Mouse (Mus musculus): ENCODE measurements around the gene Pitpnm1. TPM values are rescaled to one million over a fixed set of nuclear protein-coding genes. Genes with fewer than 3 reads are reported as not detected.

Gene Pitpnm1
- total and polyA plus RNA-seq, 3 experiments = 87.4 to 164 (median 87.6) TPM

DNA sequence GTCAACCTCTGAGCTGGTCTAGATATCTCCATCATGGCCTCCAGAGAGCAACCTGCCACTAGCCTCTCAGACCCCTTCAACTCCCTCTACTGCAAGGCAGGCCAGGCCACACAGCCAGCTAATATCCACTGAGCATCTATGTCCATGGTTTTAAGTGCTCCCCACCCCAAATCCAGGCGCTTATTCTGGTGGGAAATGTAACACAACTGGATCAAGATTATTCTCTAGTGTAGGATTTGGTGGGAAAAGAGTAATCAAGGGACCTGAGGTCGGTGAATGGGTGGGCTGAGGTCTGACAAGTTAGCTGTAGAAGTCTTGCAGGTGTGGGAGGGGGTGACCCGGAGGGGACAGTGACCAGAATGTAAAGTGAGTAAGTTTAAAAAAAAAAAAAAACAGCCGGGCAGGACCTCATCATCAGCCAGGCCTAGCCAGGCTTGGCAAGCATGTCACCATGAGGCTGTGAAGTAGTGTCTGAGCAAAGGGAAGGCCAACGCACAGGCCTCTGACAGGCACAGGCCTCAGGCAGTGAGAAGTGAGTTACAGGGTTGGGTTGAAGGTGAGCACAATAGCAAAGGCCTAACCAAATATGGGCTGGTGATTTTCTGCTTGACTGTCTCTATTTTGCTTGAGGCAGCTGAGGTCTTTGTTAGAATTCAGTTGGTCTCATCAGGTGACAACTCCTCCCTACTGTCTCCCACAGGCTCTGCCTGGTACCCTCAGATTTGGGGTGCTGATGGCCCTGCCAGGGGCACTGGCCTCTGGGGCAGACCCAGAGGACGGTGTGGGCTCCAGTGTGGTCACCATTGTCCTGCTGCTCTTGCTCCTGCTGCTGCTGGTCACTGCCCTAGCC, 55.6 kb downstream of the Pitpnm1 start:
- no peak for DNase-seq

GRCm38 (mm10) chr19:4156073-4156579, 56.3 kb downstream of the Pitpnm1 start:
- DNase-seq = no peak

DNA sequence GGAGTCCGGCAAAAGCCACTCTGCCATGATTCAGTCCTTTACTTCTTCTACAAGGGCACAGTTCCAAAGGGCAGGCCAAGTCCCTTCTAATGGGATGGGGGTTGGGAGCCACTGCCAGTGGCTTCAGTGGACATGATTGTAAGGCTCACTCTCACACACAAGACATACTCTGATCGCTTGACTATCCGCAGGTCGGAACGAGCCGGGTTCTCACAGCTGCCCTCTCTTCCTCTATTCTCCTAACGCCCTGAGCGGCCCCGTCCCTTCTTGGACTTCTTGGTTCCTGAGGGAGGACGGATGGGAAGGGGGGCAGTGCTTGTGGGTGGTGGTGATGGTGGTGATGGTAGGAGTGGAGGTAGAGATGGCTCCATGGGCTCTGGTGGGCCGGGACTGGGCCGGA, 57.0 kb downstream of the Pitpnm1 start:
- DNase-seq = no peak

GRCm38 (mm10) chr19:4159049-4159448, 59.3 kb downstream of the Pitpnm1 start:
- DNase-seq = no peak

GRCm38 (mm10) chr19:4162646-4163542, 63.1 kb downstream of the Pitpnm1 start, which contains the start of gene Rps6kb2:
Gene Rps6kb2 (minus strand): TSS chr19:4163354.
- peak; percentile 96 for DNase-seq

GRCm38 (mm10) chr19:4163543-4163887, 63.7 kb downstream of the Pitpnm1 start:
- no peak for DNase-seq

Other genes with a start within 250 kb of the Pitpnm1 start
Only the 30 nearest of the 34 such genes appear.
- 100 to 1,000 TPM in 1 of 2 experiments, 10 to 100 TPM in 1; 26.6 to 136 TPM for gene Aldh3b1, start 170.2 kb upstream of the Pitpnm1 start, total RNA-seq (2021)
- 115 and 188 TPM in 2 replicates for gene Aldh3b1, start 170.2 kb upstream of the Pitpnm1 start, polyA plus RNA-seq (2012; rRNA removed)
- gene Unc93b1, start 164.8 kb upstream of the Pitpnm1 start, total RNA-seq (2021) = 10 to 100 TPM; 48.3 to 59.2 TPM
- gene Unc93b1, start 164.8 kb upstream of the Pitpnm1 start, polyA plus RNA-seq (2012; rRNA removed) = 180 and 186 TPM in 2 replicates
- gene Aldh3b3, start 141.4 kb upstream of the Pitpnm1 start, total RNA-seq (2021) = under 1 TPM; 0.38 to 0.63 TPM
- gene Aldh3b3, start 141.4 kb upstream of the Pitpnm1 start, polyA plus RNA-seq (2012; rRNA removed) = 0.43 and 0.54 TPM in 2 replicates
- gene Aldh3b2, start 127.7 kb upstream of the Pitpnm1 start, total RNA-seq (2021) = 10 to 100 TPM; 12.2 to 15.2 TPM
- 4.0 and 7.6 TPM in 2 replicates for gene Aldh3b2, start 127.7 kb upstream of the Pitpnm1 start, polyA plus RNA-seq (2012; rRNA removed)
- 10 to 100 TPM; 16.5 to 22.7 TPM for gene Acy3, start 113.4 kb upstream of the Pitpnm1 start, total RNA-seq (2021)
- gene Acy3, start 113.4 kb upstream of the Pitpnm1 start, polyA plus RNA-seq (2012; rRNA removed) = 80.5 and 96.1 TPM in 2 replicates
- not detected for gene Tbx10, start 107.2 kb upstream of the Pitpnm1 start, total RNA-seq (2021)
- not detected in 2 replicates for gene Tbx10, start 107.2 kb upstream of the Pitpnm1 start, polyA plus RNA-seq (2012; rRNA removed)
- 10 to 100 TPM; 25.1 to 27.0 TPM for gene Nudt8, start 99.4 kb upstream of the Pitpnm1 start, total RNA-seq (2021)
- 36.7 and 65.9 TPM in 2 replicates for gene Nudt8, start 99.4 kb upstream of the Pitpnm1 start, polyA plus RNA-seq (2012; rRNA removed)
- under 1 TPM; 0.55 to 0.69 TPM for gene Gm49405, start 99.4 kb upstream of the Pitpnm1 start, total RNA-seq (2021)
- 1.3 and 2.0 TPM in 2 replicates for gene Gm49405, start 99.4 kb upstream of the Pitpnm1 start, polyA plus RNA-seq (2012; rRNA removed)
- gene Doc2g, start 96.7 kb upstream of the Pitpnm1 start, total RNA-seq (2021) = 1 to 10 TPM; 1.1 to 1.8 TPM
- 6.2 and 9.3 TPM in 2 replicates for gene Doc2g, start 96.7 kb upstream of the Pitpnm1 start, polyA plus RNA-seq (2012; rRNA removed)
- gene Ndufv1, start 87.2 kb upstream of the Pitpnm1 start, total RNA-seq (2021) = 100 to 1,000 TPM; 260 to 445 TPM
- gene Ndufv1, start 87.2 kb upstream of the Pitpnm1 start, polyA plus RNA-seq (2012; rRNA removed) = 145 and 150 TPM in 2 replicates
- gene Gstp1, start 62.0 kb upstream of the Pitpnm1 start, total RNA-seq (2021) = 100 to 1,000 TPM; 401 to 452 TPM
- 752 and 925 TPM in 2 replicates for gene Gstp1, start 62.0 kb upstream of the Pitpnm1 start, polyA plus RNA-seq (2012; rRNA removed)
- gene Gstp2, start 54.0 kb upstream of the Pitpnm1 start, total RNA-seq (2021) = 10 to 100 TPM; 57.2 to 61.4 TPM
- gene Gstp2, start 54.0 kb upstream of the Pitpnm1 start, polyA plus RNA-seq (2012; rRNA removed) = 7.9 and 13.8 TPM in 2 replicates
- gene Gstp3, start 40.4 kb upstream of the Pitpnm1 start, total RNA-seq (2021) = 1 to 10 TPM in 1 of 2 experiments, under 1 TPM in 1; 0.62 to 2.3 TPM
- gene Gstp3, start 40.4 kb upstream of the Pitpnm1 start, polyA plus RNA-seq (2012; rRNA removed) = 0.79 and 0.83 TPM in 2 replicates
- gene Cabp2, start 18.4 kb upstream of the Pitpnm1 start, total RNA-seq (2021) = not detected
- gene Cabp2, start 18.4 kb upstream of the Pitpnm1 start, polyA plus RNA-seq (2012; rRNA removed) = not detected in 2 replicates
- gene Cdk2ap2, start 2.8 kb upstream of the Pitpnm1 start, total RNA-seq (2021) = 100 to 1,000 TPM; 128 to 131 TPM
- 339 and 371 TPM in 2 replicates for gene Cdk2ap2, start 2.8 kb upstream of the Pitpnm1 start, polyA plus RNA-seq (2012; rRNA removed)
- gene Aip, start 25.9 kb downstream of the Pitpnm1 start, total RNA-seq (2021) = 100 to 1,000 TPM; 102 to 134 TPM
- gene Aip, start 25.9 kb downstream of the Pitpnm1 start, polyA plus RNA-seq (2012; rRNA removed) = 89.5 and 99.3 TPM in 2 replicates
- under 1 TPM; 0.09 to 0.17 TPM for gene Gpr152, start 39.8 kb downstream of the Pitpnm1 start, total RNA-seq (2021)
- gene Gpr152, start 39.8 kb downstream of the Pitpnm1 start, polyA plus RNA-seq (2012; rRNA removed) = 0.10 and 0.18 TPM in 2 replicates
- under 1 TPM; 0.29 to 0.69 TPM for gene Cabp4, start 44.0 kb downstream of the Pitpnm1 start, total RNA-seq (2021)
- gene Cabp4, start 44.0 kb downstream of the Pitpnm1 start, polyA plus RNA-seq (2012; rRNA removed) = 0.12 and 0.26 TPM in 2 replicates
- 100 to 1,000 TPM; 154 to 202 TPM for gene Coro1b, start 48.6 kb downstream of the Pitpnm1 start, total RNA-seq (2021)
- gene Coro1b, start 48.6 kb downstream of the Pitpnm1 start, polyA plus RNA-seq (2012; rRNA removed) = 199 and 225 TPM in 2 replicates
- gene Ptprcap, start 53.6 kb downstream of the Pitpnm1 start, total RNA-seq (2021) = 1 to 10 TPM; 2.5 to 5.7 TPM
- 54.9 and 57.6 TPM in 2 replicates for gene Ptprcap, start 53.6 kb downstream of the Pitpnm1 start, polyA plus RNA-seq (2012; rRNA removed)
- gene Rps6kb2, start 63.4 kb downstream of the Pitpnm1 start, total RNA-seq (2021) = 10 to 100 TPM; 27.6 to 39.5 TPM
- gene Rps6kb2, start 63.4 kb downstream of the Pitpnm1 start, polyA plus RNA-seq (2012; rRNA removed) = 48.3 and 60.8 TPM in 2 replicates
- 1 to 10 TPM; 2.9 to 5.8 TPM for gene Carns1, start 75.5 kb downstream of the Pitpnm1 start, total RNA-seq (2021)
- 3.8 and 5.1 TPM in 2 replicates for gene Carns1, start 75.5 kb downstream of the Pitpnm1 start, polyA plus RNA-seq (2012; rRNA removed)
- gene Tbc1d10c, start 91.3 kb downstream of the Pitpnm1 start, total RNA-seq (2021) = under 1 TPM in 1 of 2 experiments, not detected in 1; 0.97 TPM
- gene Tbc1d10c, start 91.3 kb downstream of the Pitpnm1 start, polyA plus RNA-seq (2012; rRNA removed) = 2.1 and 4.8 TPM in 2 replicates
- gene Ppp1ca, start 92.1 kb downstream of the Pitpnm1 start, total RNA-seq (2021) = 100 to 1,000 TPM; 342 to 392 TPM
- 443 and 514 TPM in 2 replicates for gene Ppp1ca, start 92.1 kb downstream of the Pitpnm1 start, polyA plus RNA-seq (2012; rRNA removed)
- gene Rad9a, start 101.7 kb downstream of the Pitpnm1 start, total RNA-seq (2021) = 10 to 100 TPM in 1 of 2 experiments, 1 to 10 TPM in 1; 6.9 to 12.3 TPM
- gene Rad9a, start 101.7 kb downstream of the Pitpnm1 start, polyA plus RNA-seq (2012; rRNA removed) = 16.4 and 17.2 TPM in 2 replicates
- gene Clcf1, start 114.2 kb downstream of the Pitpnm1 start, total RNA-seq (2021) = 1 to 10 TPM; 5.5 to 9.0 TPM
- 16.3 and 19.3 TPM in 2 replicates for gene Clcf1, start 114.2 kb downstream of the Pitpnm1 start, polyA plus RNA-seq (2012; rRNA removed)
- gene AC109138.7, start 114.4 kb downstream of the Pitpnm1 start, total RNA-seq (2021) = not detected
- not detected in 2 replicates for gene AC109138.7, start 114.4 kb downstream of the Pitpnm1 start, polyA plus RNA-seq (2012; rRNA removed)
- gene Pold4, start 131.9 kb downstream of the Pitpnm1 start, total RNA-seq (2021) = 10 to 100 TPM; 41.9 to 52.3 TPM
- gene Pold4, start 131.9 kb downstream of the Pitpnm1 start, polyA plus RNA-seq (2012; rRNA removed) = 112 and 146 TPM in 2 replicates
- gene Ssh3, start 169.2 kb downstream of the Pitpnm1 start, total RNA-seq (2021) = 10 to 100 TPM; 30.9 to 34.4 TPM
- gene Ssh3, start 169.2 kb downstream of the Pitpnm1 start, polyA plus RNA-seq (2012; rRNA removed) = 67.4 and 86.6 TPM in 2 replicates
- gene Ankrd13d, start 183.1 kb downstream of the Pitpnm1 start, total RNA-seq (2021) = 1 to 10 TPM; 2.5 to 5.7 TPM
- gene Ankrd13d, start 183.1 kb downstream of the Pitpnm1 start, polyA plus RNA-seq (2012; rRNA removed) = 5.4 and 8.3 TPM in 2 replicates